Mouse (Mus musculus): ENCODE results near the gene Eef1akmt3. TPM values are rescaled to one million over a fixed set of nuclear protein-coding genes. Genes with fewer than 3 reads are reported as not detected.
"Not testable (repeated sequence)": the region's sequence is repeated elsewhere in the genome, so short reads cannot be mapped to it uniquely, and the experiment has no call there.

Eef1akmt3 gene
- polyA plus RNA-seq, 1 experiment from 2014 or later: 0.23 TPM

DNA sequence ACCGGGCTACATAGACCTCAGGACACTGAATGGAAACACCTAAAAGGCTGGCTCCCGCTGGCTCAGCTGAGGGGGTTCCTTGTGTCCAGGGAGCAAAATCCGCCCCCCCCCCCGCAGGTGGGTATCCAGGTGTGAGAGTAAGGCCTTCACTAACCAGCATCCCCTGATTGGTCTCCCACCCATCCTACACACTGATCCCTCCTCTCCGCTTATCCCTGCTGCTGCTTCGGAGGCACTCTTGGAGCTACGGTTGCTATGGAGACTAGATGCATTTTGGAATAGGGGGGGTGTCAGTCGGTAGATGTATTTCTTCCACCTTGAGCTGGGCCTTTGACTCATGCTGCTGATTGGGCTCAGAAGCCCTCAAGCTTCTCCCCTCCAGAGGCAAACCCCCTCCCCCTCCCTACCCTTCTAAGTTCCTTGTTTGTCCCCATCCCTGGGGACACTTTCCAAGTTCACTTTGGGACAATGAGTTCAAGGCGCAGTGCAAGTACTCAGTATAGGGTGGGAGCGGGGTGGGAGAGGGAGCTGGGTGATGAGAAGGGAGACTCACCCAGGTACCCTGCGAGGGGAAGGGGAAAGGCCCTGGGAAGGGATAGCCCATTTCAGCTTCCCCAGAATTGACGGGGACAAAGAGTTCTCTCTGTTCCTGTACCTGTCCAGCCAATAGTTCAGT, 36.8 kb upstream of the Eef1akmt3 start:
- peak overlapping the region; percentile 59 for H3K4me3 ChIP-seq
- WGBS: 4% methylated on average over 12 of the region's 12 CpGs

DNA sequence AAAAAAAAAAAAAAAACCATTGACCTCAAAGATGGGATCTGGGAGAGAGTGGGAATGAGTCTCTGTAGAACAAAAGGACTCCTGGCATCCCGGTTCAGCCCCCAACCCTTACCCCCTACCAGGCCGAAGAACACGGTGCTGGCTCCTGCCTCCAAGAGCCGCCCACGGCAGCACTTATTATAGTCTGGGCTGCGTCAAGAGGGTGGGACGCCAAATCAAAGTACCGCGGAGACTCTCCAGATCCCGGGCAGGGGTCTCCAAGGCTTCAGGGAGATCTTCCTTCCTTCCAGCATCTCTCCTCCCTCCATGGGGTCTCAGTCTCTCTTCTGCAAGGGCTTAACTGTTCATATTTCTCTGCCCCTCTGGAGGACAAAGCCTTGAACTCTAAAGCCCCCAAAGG, 36.2 kb upstream of the Eef1akmt3 start:
- no peaks in the 10 kb centered on the region for H3K36me3 ChIP-seq
- no peak for DNase-seq (ENCODE audit: low spot score)
- H3K27me3 ChIP-seq (ENCODE audit: insufficient read depth, poor library complexity, severe bottlenecking): peaks cover 78% of the 10 kb centered on the region
- H3K4me1 ChIP-seq: peaks cover 41% of the 10 kb centered on the region
- no peaks in the 10 kb centered on the region for H3K9me3 ChIP-seq
- no peak overlapping the region for H3K27ac ChIP-seq
- WGBS: 5% methylated on average over 10 of the region's 10 CpGs
- no peak overlapping the region for H3K4me3 ChIP-seq

More for the DNA sequence above, 36.8 kb upstream of the Eef1akmt3 start:
- no peak for DNase-seq (ENCODE audit: low spot score)
- Histone ChIP-seq H3K9me3 (no peaks in the 10 kb centered on the region), H3K36me3 (no peaks in the 10 kb centered on the region), H3K27ac (no peak overlapping the region), H3K27me3 (ENCODE audit: insufficient read depth, poor library complexity, severe bottlenecking) (peaks cover 84% of the 10 kb centered on the region), H3K4me1 (peaks cover 45% of the 10 kb centered on the region)

DNA sequence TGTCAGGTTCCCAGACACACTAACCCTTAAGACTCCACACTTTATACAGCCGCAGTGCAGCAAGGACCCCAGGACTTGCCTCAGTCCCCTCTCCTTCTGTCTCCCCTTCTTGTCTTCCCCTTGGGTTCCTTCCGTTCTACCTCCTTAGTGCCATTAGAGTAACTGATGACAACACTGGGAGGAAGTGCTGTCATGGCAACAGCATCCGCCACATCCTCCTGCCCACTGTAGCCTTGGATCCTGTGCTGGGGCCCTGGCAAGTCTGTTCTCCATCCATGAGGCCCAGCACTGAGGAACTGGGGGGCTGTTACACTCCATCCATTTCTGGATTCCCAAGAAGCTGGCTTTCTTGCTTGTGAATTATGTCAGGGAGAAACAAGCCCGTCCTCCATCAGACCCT, 34.8 kb upstream of the Eef1akmt3 start:
- 38% methylated on average over 4 of the region's 4 CpGs for WGBS
- no peak overlapping the region for H3K27ac ChIP-seq
- no peaks in the 10 kb centered on the region for H3K36me3 ChIP-seq
- H3K4me1 ChIP-seq: peaks cover 33% of the 10 kb centered on the region
- no peaks in the 10 kb centered on the region for H3K9me3 ChIP-seq
- no peak for DNase-seq (ENCODE audit: low spot score)
- peaks cover 63% of the 10 kb centered on the region for H3K27me3 ChIP-seq (ENCODE audit: insufficient read depth, poor library complexity, severe bottlenecking)
- no peak overlapping the region for H3K4me3 ChIP-seq

DNA sequence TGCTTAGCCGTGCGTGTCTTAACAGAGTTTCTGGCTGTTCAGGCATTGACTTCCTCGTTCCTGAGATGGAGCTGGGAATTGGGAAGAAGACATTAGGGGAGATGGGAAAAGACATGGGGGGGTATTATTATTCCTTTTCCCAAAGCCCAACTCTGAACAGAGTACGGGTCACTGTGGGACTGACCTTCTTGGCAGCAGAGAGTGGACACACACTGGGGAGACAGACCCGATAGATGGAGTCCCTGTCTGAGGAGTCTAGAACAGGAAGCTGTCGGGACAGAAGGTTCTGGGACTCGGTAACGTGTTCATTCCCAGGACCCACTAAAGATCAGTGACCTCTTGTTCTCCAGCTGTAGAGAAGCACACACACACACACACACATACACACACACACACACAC, 34.3 kb upstream of the Eef1akmt3 start:
- DNase-seq (ENCODE audit: low spot score): no peak
- Histone ChIP-seq H3K9me3 (no peaks in the 10 kb centered on the region), H3K27ac (no peak overlapping the region), H3K36me3 (no peaks in the 10 kb centered on the region), H3K4me1 (peaks cover 33% of the 10 kb centered on the region), H3K27me3 (ENCODE audit: insufficient read depth, poor library complexity, severe bottlenecking) (peaks cover 59% of the 10 kb centered on the region), H3K4me3 (no peak overlapping the region)
- WGBS: 70% methylated on average over 8 of the region's 8 CpGs

DNA sequence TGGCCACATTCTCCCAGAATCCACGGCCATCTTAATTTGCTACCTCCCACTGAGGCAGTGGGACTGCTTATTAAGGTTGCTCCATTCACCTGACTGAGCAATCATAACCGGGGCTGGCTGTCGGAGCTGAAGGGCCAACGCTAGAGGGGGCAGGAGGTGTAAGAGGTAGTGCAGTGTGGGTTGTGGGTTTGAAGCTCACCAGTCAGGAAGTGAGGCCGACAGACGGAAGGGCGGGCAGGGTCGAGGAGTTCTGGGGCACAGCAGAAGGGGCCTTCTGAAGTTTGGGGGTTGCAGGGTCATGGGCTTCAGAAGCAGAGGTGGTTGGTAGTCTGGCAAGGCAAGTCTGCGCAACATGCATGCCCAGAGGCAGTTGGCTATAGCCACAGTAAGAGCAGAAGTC, 33.8 kb upstream of the Eef1akmt3 start, which contains the start of gene Agap2:
Gene Agap2, plus strand, starts transcription at position 205 of the 400 bp plus-strand sequence.
- Histone ChIP-seq H3K4me1 (peaks cover 28% of the 10 kb centered on the region), H3K4me3 (no peak within 1 kb of the TSS), H3K36me3 (no peaks in the 10 kb centered on the region), H3K27ac (no peak within 1 kb of the TSS), H3K27me3 (ENCODE audit: insufficient read depth, poor library complexity, severe bottlenecking) (peaks cover 53% of the 10 kb centered on the region), H3K9me3 (no peaks in the 10 kb centered on the region)
- 62% methylated on average over 9 of the region's 9 CpGs for WGBS
- no peak for DNase-seq (ENCODE audit: low spot score)

DNA sequence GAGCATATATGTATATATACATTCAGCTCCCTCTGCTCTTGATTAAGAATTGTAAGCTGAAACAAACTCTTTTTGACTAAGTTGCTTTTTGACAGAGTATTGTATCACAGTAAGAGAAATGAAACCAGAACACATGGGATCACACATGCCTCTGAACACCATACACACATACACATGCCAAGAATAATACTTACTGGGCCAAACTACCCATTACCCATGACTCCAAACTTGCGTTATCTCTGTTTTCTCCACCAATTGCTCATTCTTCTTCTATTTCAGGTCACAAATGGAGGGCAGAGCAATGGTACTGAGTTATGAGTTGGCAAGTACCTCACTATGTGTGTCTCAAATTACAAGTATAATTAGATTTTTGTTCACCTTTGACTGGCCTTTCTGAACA, 32.7 kb upstream of the Eef1akmt3 start:
- no peak overlapping the region for H3K27ac ChIP-seq
- no peaks in the 10 kb centered on the region for H3K36me3 ChIP-seq
- WGBS: 91% methylated on average over 1 of the region's 1 CpGs
- H3K9me3 ChIP-seq: no peaks in the 10 kb centered on the region
- H3K4me1 ChIP-seq: peaks cover 23% of the 10 kb centered on the region
- H3K4me3 ChIP-seq: no peak overlapping the region
- H3K27me3 ChIP-seq (ENCODE audit: insufficient read depth, poor library complexity, severe bottlenecking): peaks cover 42% of the 10 kb centered on the region
- DNase-seq (ENCODE audit: low spot score): no peak

DNA sequence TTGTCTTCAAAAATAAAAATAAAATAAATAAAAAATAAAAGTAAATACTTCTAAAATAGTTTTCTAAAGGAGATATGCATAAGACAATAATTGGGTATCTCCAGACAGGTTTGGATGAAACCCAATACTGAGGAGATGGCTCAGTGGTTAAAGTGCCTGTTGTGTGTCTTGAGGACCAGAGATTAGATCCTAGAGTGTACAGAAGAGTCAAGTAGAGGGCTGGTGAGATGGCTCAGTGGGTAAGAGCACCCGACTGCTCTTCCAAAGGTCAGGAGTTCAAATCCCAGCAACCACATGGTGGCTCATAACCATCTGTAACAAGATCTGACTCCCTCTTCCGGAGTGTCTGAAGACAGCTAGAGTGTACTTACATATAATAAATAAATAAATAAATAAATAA, 31.7 kb upstream of the Eef1akmt3 start:
- not testable (repeated sequence) for H3K27ac ChIP-seq; DNase-seq (ENCODE audit: low spot score); H3K36me3 ChIP-seq; H3K4me3 ChIP-seq; H3K9me3 ChIP-seq
- 74% methylated on average over 2 of the region's 2 CpGs for WGBS
- Histone ChIP-seq H3K4me1 (peaks cover 20% of the 10 kb centered on the region), H3K27me3 (ENCODE audit: insufficient read depth, poor library complexity, severe bottlenecking) (peaks cover 32% of the 10 kb centered on the region)

DNA sequence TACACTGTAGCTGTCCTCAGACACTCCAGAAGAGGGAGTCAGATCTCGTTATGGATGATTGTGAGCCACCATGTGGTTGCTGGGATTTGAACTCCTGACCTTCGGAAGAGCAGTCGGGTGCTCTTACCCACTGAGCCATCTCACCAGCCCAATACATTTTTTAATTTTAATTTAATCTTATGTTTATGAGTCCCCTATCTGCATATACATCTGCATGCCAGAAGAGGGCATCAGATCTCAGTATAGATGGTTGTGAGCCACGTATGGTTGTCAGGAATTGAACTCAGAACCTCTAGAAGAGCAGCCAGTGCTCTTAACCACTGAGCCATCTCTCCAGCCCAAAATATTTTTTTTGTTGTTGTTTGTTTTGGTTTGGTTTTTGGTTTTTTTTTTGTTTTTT, 31.0 kb upstream of the Eef1akmt3 start:
- not testable (repeated sequence) for DNase-seq (ENCODE audit: low spot score)
- WGBS: 85% methylated on average over 4 of the region's 4 CpGs

DNA sequence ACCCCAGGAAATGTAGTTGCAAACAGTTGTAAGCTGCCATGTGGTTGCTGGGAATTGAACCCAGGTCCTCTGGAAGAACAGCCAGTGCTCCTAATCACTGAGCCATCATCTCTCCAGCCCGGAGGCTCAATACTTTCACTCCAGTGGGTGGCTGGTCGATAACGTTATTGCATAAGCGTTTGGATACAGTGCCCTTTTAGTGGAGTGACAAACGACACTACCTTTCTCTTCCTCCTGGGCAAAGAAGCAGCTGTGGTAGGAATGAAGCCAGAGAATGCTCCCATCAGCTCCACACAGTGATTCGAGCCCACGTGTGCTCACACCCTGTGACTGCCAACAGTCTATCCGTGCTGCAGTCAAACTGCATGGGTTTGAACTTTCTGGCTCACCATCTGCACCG, 29.9 kb upstream of the Eef1akmt3 start:
- Histone ChIP-seq H3K4me3 (peak overlapping the region; percentile 65), H3K27me3 (ENCODE audit: insufficient read depth, poor library complexity, severe bottlenecking) (peaks cover 15% of the 10 kb centered on the region), H3K36me3 (peaks cover 21% of the 10 kb centered on the region), H3K4me1 (peaks cover 20% of the 10 kb centered on the region), H3K27ac (peak overlapping the region; percentile 85; the same call in 1 of the 2 replicates), H3K9me3 (no peaks in the 10 kb centered on the region)
- no peak for DNase-seq (ENCODE audit: low spot score)
- 74% methylated on average over 9 of the region's 9 CpGs for WGBS

More for the DNA sequence above, 31.0 kb upstream of the Eef1akmt3 start:
- Histone ChIP-seq H3K27me3 (ENCODE audit: insufficient read depth, poor library complexity, severe bottlenecking) (peaks cover 25% of the 10 kb centered on the region), H3K36me3 (peaks cover 11% of the 10 kb centered on the region), H3K4me1 (peaks cover 20% of the 10 kb centered on the region)
- not testable (repeated sequence) for H3K9me3 ChIP-seq, H3K4me3 ChIP-seq, H3K27ac ChIP-seq

DNA sequence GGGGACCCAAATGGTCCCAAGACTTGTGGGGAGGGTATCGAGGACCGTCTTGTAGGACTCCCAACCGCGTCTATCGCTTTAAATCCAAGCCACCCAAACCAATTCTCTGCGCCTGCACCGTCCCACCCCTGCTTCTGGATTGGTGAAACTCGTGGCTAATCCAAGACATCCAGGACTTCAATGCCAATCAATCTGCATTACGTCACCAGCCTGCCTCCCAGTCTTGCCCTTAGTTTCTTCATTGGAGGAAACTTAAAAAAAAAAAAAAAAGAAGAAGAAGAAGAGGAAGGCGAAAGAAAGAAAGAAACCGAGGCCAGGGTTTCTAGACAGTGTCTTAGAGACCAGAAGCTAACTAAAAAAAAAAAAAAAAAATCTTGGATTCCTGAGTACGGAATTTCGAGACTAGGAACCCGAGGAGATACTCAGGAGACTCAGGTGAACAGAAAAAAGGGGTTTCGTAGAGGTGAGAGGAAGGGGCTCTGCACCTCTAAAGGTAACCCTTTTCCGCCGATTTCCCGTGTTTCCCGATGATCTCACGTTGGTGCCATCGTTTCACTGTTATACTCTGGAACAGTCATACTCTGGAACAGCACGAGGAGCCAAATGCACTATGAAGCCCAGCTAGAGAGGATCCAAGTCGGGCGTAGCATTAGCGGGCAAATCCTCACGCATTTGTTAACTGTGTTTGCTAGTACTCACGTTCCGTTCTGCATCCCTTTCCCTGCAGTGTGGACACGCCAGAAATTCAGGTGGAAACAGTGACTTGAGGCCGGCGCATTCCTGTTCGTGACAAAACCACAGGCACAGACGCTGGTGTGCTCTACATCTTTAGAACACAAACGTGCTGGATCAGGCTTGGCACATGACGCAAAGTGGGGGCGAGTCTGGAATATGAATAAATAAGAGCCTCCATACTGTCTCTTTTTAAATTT, 29.1 kb upstream of the Eef1akmt3 start, which contains the start of gene Tspan31:
Gene Tspan31, minus strand, starts transcription at position 75 of the 932 bp plus-strand sequence.
- Histone ChIP-seq H3K27me3 (ENCODE audit: insufficient read depth, poor library complexity, severe bottlenecking) (peaks cover 7% of the 10 kb centered on the region), H3K4me3 (peak within 1 kb of the TSS; percentile 65), H3K4me1 (peaks cover 23% of the 10 kb centered on the region), H3K9me3 (no peaks in the 10 kb centered on the region), H3K27ac (peak within 1 kb of the TSS; percentile 87), H3K36me3 (peaks cover 29% of the 10 kb centered on the region)
- whole genome bisulfite sequencing: 3% methylated on average over 36 of the region's 36 CpGs
- DNase-seq (ENCODE audit: low spot score): peak; percentile 97

DNA sequence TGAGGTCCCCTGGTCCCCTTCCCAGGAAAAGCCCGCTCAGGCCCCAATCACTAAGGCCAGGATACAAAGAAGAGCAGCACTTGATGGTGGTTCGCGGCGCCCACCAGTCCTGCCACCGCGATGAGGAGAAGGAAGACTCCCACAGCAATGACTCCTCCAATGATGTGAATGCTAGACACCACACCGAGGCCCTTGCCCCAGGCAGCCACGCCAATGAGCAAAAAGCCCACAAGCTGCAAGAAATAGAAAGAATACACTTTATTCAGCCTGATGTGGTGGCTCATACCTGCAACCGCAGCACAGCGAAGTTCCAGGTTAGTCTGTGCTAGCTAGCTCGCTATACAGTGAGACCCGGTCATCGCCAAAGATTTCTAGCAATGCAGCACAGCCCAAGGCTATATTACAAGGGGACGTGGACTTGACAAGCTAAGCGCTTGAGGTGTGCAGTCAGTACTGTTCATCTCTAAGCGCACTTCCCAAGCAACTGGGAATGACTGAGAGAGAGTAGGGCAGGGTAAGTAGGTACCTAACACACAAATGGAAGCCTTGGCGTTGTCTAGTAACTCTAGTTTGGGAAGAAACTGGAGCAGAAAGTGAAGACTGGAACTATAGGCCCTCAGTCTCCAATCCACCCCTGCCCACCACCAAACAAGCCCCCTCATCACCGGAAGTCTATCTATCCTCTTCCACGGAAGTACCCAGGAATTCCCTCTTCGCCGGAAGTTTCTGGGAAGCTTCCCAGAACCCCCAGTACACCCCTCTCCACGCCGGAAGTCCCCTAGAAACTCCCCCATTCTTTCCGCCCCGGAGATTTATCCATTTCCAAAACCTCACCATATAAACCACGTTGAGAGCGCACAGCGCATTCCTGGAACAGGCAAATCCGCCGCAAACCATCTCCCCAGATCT, 28.2 kb upstream of the Eef1akmt3 start:
- H3K4me3 ChIP-seq: peak overlapping the region; percentile 65
- peak overlapping the region; percentile 87 for H3K27ac ChIP-seq
- no peak for DNase-seq (ENCODE audit: low spot score)
- H3K4me1 ChIP-seq: peaks cover 33% of the 10 kb centered on the region
- no peaks in the 10 kb centered on the region for H3K27me3 ChIP-seq (ENCODE audit: insufficient read depth, poor library complexity, severe bottlenecking)
- no peaks in the 10 kb centered on the region for H3K9me3 ChIP-seq
- 6% methylated on average over 30 of the region's 30 CpGs for WGBS
- peaks cover 38% of the 10 kb centered on the region for H3K36me3 ChIP-seq

DNA sequence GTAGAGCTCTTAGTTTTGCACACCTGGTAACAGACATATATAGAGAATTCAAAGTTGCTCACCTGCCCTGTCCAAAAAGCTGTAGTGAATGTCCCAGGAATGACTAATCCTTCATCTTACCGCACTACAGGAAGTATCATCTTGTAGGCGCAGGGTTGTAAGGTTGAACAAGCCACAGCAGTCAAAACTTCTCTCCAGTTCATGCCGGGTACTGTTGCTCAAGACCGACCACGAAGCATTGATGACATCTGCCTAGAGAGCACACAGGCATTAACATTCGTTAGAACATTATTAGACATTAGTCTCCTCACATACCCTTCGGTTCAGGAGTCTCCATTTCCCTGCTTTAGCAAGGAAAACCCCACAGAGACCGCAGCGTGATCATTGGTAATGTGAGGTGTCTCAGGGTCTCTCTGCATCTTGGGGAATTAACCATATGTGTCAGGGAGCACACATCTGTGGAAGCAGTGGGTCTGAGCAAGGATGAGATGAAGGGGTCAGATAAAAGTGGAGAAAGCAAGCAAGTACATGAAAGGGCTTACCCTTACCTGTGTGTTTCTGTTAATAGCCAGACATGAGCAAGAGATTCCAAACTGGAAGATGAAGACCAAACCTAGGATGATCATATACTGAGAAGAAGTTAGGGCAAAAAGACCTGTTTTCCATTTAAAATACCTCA, 27.2 kb upstream of the Eef1akmt3 start:
- Histone ChIP-seq H3K4me1 (peaks cover 36% of the 10 kb centered on the region), H3K4me3 (peak overlapping the region; percentile 65), H3K27ac (0 out of 2 replicates have a peak overlapping the region, but pooled peaks have one; percentile 87), H3K9me3 (no peaks in the 10 kb centered on the region), H3K27me3 (ENCODE audit: insufficient read depth, poor library complexity, severe bottlenecking) (no peaks in the 10 kb centered on the region), H3K36me3 (peaks cover 38% of the 10 kb centered on the region)
- WGBS: 86% methylated on average over 9 of the region's 9 CpGs
- no peak for DNase-seq (ENCODE audit: low spot score)

All from heart, embryonic 10.5 days (tissue).